Mouse (Mus musculus): ENCODE measurements around the gene Gm5965.
"Not testable (repeated sequence)": the region's sequence is repeated elsewhere in the genome, so short reads cannot be mapped to it uniquely, and the experiment has no call there.

Gm5965 gene

GRCm38 (mm10) chr16:88777596-88777995 lies at the start of gene Gm5965:
Gene Gm5965 (plus strand): TSS chr16:88777896.
- DNase-seq, result no peak

GRCm38 (mm10) chr16:88728812-88729275 lies 48.9 kb upstream of the Gm5965 start, which contains the start of gene Krtap13-1:
Gene Krtap13-1 (plus strand): TSS chr16:88728862.
- DNase-seq, result no peak

GRCm38 (mm10) chr16:88735391-88735790 lies 42.3 kb upstream of the Gm5965 start:
- no peak for DNase-seq

- DNase-seq, result peak in 1 of 2 experiments; percentile 18
Measured at GRCm38 (mm10) chr16:88744750-88745340, 32.9 kb upstream of the Gm5965 start.

GRCm38 (mm10) chr16:88747943-88748342 lies 29.8 kb upstream of the Gm5965 start:
- DNase-seq, result no peak

- not testable (repeated sequence) for DNase-seq
Measured at GRCm38 (mm10) chr16:88751535-88751934, 26.2 kb upstream of the Gm5965 start, which contains the start of gene Krtap13. Gene Krtap13 (minus strand): TSS chr16:88751635.

GRCm38 (mm10) chr16:88758547-88758946 lies 19.1 kb upstream of the Gm5965 start, which contains the start of gene 2310034C09Rik:
Gene 2310034C09Rik (plus strand): TSS chr16:88758847.
- DNase-seq, result not testable (repeated sequence)

GRCm38 (mm10) chr16:88774106-88774505 lies 3.6 kb upstream of the Gm5965 start, which contains the start of gene 2310057N15Rik:
Gene 2310057N15Rik (minus strand): TSS chr16:88774206.
- no peak for DNase-seq

- DNase-seq, result no peak
Measured at GRCm38 (mm10) chr16:88786786-88787185, 9.1 kb downstream of the Gm5965 start.

GRCm38 (mm10) chr16:88811827-88812226 lies 34.1 kb downstream of the Gm5965 start, which contains the start of gene Gm20741:
Gene Gm20741 (minus strand): TSS chr16:88812220.
- no peak for DNase-seq

GRCm38 (mm10) chr16:88820066-88820465 lies 42.4 kb downstream of the Gm5965 start, which contains the start of gene Krtap15:
Gene Krtap15 (plus strand): TSS chr16:88820215.
- DNase-seq, result no peak

GRCm38 (mm10) chr16:88823736-88824135 lies 46.0 kb downstream of the Gm5965 start:
- DNase-seq, result no peak

- DNase-seq, result no peak
Measured at GRCm38 (mm10) chr16:88826095-88826652, 48.5 kb downstream of the Gm5965 start, which contains the start of gene Krtap14. Gene Krtap14 (minus strand): TSS chr16:88826145.

GRCm38 (mm10) chr16:88826978-88827377 lies 49.3 kb downstream of the Gm5965 start:
- DNase-seq, result no peak

Data from lung, adult 18-20 months (tissue).